Mouse (Mus musculus) right cerebral cortex, postnatal 10 days (tissue): ENCODE measurements around the gene Spz1.

Source experiments
- DNase-seq, 2 experiments: peaks; one replicate each; pipeline ENCODE4 v3.0.0; 2021; ENCODE audit warnings: low spot score in 2 of 2

Spz1 gene

GRCm38 (mm10) chr13:92576072-92576471 lies at the start of gene Spz1:
Spz1 (minus strand) TSS chr13:92576172.
- no peak for DNase-seq

- DNase-seq = no peak
Measured at GRCm38 (mm10) chr13:92616459-92616858, 40.5 kb upstream of the Spz1 start.

- no peak for DNase-seq
Measured at GRCm38 (mm10) chr13:92615201-92615600, 39.2 kb upstream of the Spz1 start.

- DNase-seq = peak in 1 of 2 experiments; percentile 18
Measured at GRCm38 (mm10) chr13:92613094-92613493, 37.1 kb upstream of the Spz1 start.

- DNase-seq = peak in 1 of 2 experiments; percentile 24
Measured at GRCm38 (mm10) chr13:92611917-92612316, 35.9 kb upstream of the Spz1 start.

GRCm38 (mm10) chr13:92611254-92611784 lies 35.3 kb upstream of the Spz1 start:
- peak in 1 of 2 experiments; percentile 61 for DNase-seq

GRCm38 (mm10) chr13:92610311-92611221 lies 34.6 kb upstream of the Spz1 start, which contains the start of gene Serinc5:
Serinc5 (plus strand) TSS chr13:92611091.
- peak; percentile 97 for DNase-seq

- peak; percentile 33 to 54 for DNase-seq
Measured at GRCm38 (mm10) chr13:92609486-92610310, 33.7 kb upstream of the Spz1 start.

- DNase-seq = peak in 1 of 2 experiments; percentile 17
Measured at GRCm38 (mm10) chr13:92605306-92605705, 29.3 kb upstream of the Spz1 start.

- DNase-seq = no peak
Measured at GRCm38 (mm10) chr13:92595424-92595823, 19.5 kb upstream of the Spz1 start.

- DNase-seq = no peak
Measured at GRCm38 (mm10) chr13:92594907-92595306, 18.9 kb upstream of the Spz1 start.

- DNase-seq = no peak
Measured at GRCm38 (mm10) chr13:92594481-92594880, 18.5 kb upstream of the Spz1 start.

- no peak for DNase-seq
Measured at GRCm38 (mm10) chr13:92593731-92594396, 17.9 kb upstream of the Spz1 start.

- peak in 1 of 2 experiments; percentile 57 for DNase-seq
Measured at GRCm38 (mm10) chr13:92592786-92593635, 17.0 kb upstream of the Spz1 start.

GRCm38 (mm10) chr13:92592268-92592785 lies 16.4 kb upstream of the Spz1 start:
- no peak for DNase-seq

GRCm38 (mm10) chr13:92591225-92591624 lies 15.3 kb upstream of the Spz1 start:
- no peak for DNase-seq

GRCm38 (mm10) chr13:92589255-92589654 lies 13.3 kb upstream of the Spz1 start:
- DNase-seq = no peak

GRCm38 (mm10) chr13:92588704-92589103 lies 12.7 kb upstream of the Spz1 start:
- DNase-seq = no peak

- no peak for DNase-seq
Measured at GRCm38 (mm10) chr13:92584094-92584717, 8.2 kb upstream of the Spz1 start.
